Mouse (Mus musculus): ENCODE measurements around the gene Gm49388.

GRCm38 (mm10) chr7:127840886-127841285 lies 55.5 kb downstream of the Gm49388 start:
- no peak for TF ChIP-seq EP300 (IDR thresholded peaks at IDR 0.05)
- TF ChIP-seq CTCF (IDR thresholded peaks at IDR 0.05): no peak
